Mouse (Mus musculus): ENCODE results near the gene Kcp.

Gene Kcp

GRCm38 (mm10) chr6:29463388-29463787 is 44.4 kb downstream of the Kcp start:
- in situ Hi-C loops (cut with MseI, MboI): no loop called here

- in situ Hi-C loops (cut with MseI, MboI): no loop called here
These were observed 46.2 kb downstream of the Kcp start for GRCm38 (mm10) chr6:29461502-29461901.

GRCm38 (mm10) chr6:29450667-29451066 is 57.1 kb downstream of the Kcp start:
- in situ Hi-C loops (cut with MseI, MboI): no loop called here

- in situ Hi-C loops (cut with MseI, MboI): no loop called here
These were observed 57.9 kb downstream of the Kcp start for GRCm38 (mm10) chr6:29449858-29450257.

GRCm38 (mm10) chr6:29445354-29445753 is 62.4 kb downstream of the Kcp start:
- in situ Hi-C loops (cut with MseI, MboI): no loop called here

GRCm38 (mm10) chr6:29444773-29445172 is 63.0 kb downstream of the Kcp start:
- in situ Hi-C loops (cut with MseI, MboI): no loop called here

- in situ Hi-C loops (cut with MseI, MboI): no loop called here
These were observed 68.0 kb downstream of the Kcp start for GRCm38 (mm10) chr6:29439789-29440188.

GRCm38 (mm10) chr6:29439251-29439650 is 68.5 kb downstream of the Kcp start:
- in situ Hi-C loops (cut with MseI, MboI): no loop called here

- in situ Hi-C loops (cut with MseI, MboI): no loop called here
These were observed 71.3 kb downstream of the Kcp start for GRCm38 (mm10) chr6:29436461-29436934.

- in situ Hi-C loops (cut with MseI, MboI): no loop called here
These were observed 71.8 kb downstream of the Kcp start for GRCm38 (mm10) chr6:29435940-29436451.

GRCm38 (mm10) chr6:29434911-29435691 is 72.7 kb downstream of the Kcp start:
- in situ Hi-C loops (cut with MseI, MboI): no loop called here

- in situ Hi-C loops (cut with MseI, MboI): no loop called here
These were observed 73.7 kb downstream of the Kcp start for GRCm38 (mm10) chr6:29433804-29434795.

- in situ Hi-C loops (cut with MseI, MboI): no loop called here
These were observed 74.5 kb downstream of the Kcp start, which contains the start of gene Flnc for GRCm38 (mm10) chr6:29433038-29433803. Gene Flnc, plus strand, starts transcription at chr6:29433256.

- in situ Hi-C loops (cut with MseI, MboI): no loop called here
These were observed 75.1 kb downstream of the Kcp start for GRCm38 (mm10) chr6:29432676-29433037.

GRCm38 (mm10) chr6:29432156-29432555 is 75.6 kb downstream of the Kcp start:
- in situ Hi-C loops (cut with MseI, MboI): no loop called here

GRCm38 (mm10) chr6:29431473-29431872 is 76.3 kb downstream of the Kcp start:
- in situ Hi-C loops (cut with MseI, MboI): no loop called here

GRCm38 (mm10) chr6:29430681-29431420 is 76.9 kb downstream of the Kcp start:
- in situ Hi-C loops (cut with MseI, MboI): no loop called here

- in situ Hi-C loops (cut with MseI, MboI): no loop called here
These were observed 79.6 kb downstream of the Kcp start for GRCm38 (mm10) chr6:29428171-29428570.

- in situ Hi-C loops (cut with MseI, MboI): no loop called here
These were observed 81.4 kb downstream of the Kcp start for GRCm38 (mm10) chr6:29426331-29426730.

GRCm38 (mm10) chr6:29425118-29425517 is 82.6 kb downstream of the Kcp start:
- in situ Hi-C loops (cut with MseI, MboI): no loop called here
